Mouse (Mus musculus): ENCODE measurements around the gene Pcsk2. TPM values are rescaled to one million over a fixed set of nuclear protein-coding genes. Genes with fewer than 3 reads are reported as not detected.

Pcsk2 gene
- polyA plus RNA-seq, 1 experiment from 2014 or later: 0.03 TPM

DNA sequence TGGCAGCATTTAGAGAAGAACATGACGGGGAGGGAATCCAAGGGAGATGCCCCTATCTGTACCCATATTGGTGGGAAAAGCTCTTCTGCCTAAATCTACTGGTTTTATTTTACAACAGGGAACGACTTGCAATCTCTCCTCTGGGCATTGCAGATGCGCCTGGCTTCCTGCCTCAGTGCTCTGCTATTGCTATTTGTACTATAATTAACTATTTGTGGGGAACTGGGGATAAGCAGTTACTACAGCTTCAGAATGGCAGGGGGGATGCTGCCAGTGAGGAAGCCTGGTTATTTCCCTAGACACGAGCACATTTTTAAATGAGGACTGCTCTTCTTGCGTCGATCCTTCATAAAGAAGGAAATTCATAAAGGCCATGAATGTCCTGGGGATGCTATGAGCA lies 39.4 kb downstream of the Pcsk2 start:
- peaks cover 13% of the 10 kb centered on the region; the same call in 1 of the 2 replicates for H3K9me3 ChIP-seq (replicated peaks)
- H3K36me3 ChIP-seq: no peaks in the 10 kb centered on the region
- WGBS (ENCODE audit: insufficient replicate concordance): 63% methylated on average over 6 of the region's 6 CpGs
- no peaks in the 10 kb centered on the region for H3K27me3 ChIP-seq
- DNase-seq (no peak), ATAC-seq (ENCODE audit: low read depth) (no peak)
- no peak overlapping the region for H3K27ac ChIP-seq
- H3K4me3 ChIP-seq (replicated peaks): no peak overlapping the region
- H3K4me2 ChIP-seq: no peak overlapping the region
- H3K4me1 ChIP-seq (replicated peaks): no peaks in the 10 kb centered on the region
- no peak overlapping the region for H3K9ac ChIP-seq

DNA sequence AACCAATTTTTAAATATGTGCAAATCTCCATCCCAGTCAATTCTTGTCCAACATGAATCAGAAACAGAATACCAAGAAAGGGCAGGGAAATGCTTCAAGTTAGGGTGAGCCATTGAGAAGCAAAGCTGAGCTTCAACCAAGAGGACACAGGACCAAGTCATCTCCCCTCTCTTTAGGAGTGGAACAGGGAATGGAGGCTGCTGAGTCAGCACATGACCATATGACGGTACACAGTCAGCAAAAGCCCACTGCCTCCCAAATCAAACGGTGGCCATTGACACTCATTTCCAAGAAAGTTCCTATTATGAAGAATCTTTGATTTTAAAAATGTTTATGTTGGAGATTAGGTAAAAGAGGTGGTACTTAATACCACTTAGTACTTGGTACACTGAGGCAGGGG lies 44.4 kb downstream of the Pcsk2 start:
- WGBS (ENCODE audit: insufficient replicate concordance): 77% methylated on average over 2 of the region's 2 CpGs
- no peaks in the 10 kb centered on the region for H3K36me3 ChIP-seq

DNA sequence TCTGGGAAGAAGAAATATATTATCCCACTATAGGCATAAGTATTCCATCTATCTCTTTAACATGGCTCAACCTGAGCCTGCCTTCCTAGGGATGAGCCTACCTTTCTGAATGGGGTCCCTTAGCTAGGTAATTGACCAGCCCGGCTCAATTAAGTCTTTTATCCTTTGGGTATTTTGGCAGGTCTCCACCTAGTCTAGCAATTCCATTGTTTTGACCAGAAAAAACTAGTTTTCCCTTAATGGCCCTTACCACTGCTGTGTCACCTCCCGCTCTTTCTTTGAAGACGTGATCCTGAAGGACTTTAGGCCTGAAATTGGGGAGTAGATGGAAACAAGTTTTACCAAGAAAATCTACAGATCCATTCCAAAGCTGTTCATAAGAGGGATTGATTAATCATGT lies 57.1 kb downstream of the Pcsk2 start:
- no peaks in the 10 kb centered on the region for H3K36me3 ChIP-seq
- no peaks in the 10 kb centered on the region for H3K9me3 ChIP-seq (replicated peaks)
- H3K9ac ChIP-seq: no peak overlapping the region
- H3K27ac ChIP-seq: no peak overlapping the region
- no peak overlapping the region for H3K4me2 ChIP-seq
- 54% methylated on average over 3 of the region's 3 CpGs for WGBS (ENCODE audit: insufficient replicate concordance)
- H3K27me3 ChIP-seq: no peaks in the 10 kb centered on the region
- DNase-seq (no peak), ATAC-seq (ENCODE audit: low read depth) (no peak)
- H3K4me3 ChIP-seq (replicated peaks): no peak overlapping the region
- no peaks in the 10 kb centered on the region for H3K4me1 ChIP-seq (replicated peaks)

More for the DNA sequence above, 44.4 kb downstream of the Pcsk2 start:
- H3K4me2 ChIP-seq: no peak overlapping the region
- H3K27me3 ChIP-seq: no peaks in the 10 kb centered on the region
- H3K9me3 ChIP-seq (replicated peaks): peaks cover 3% of the 10 kb centered on the region; the same call in 1 of the 2 replicates
- no peak for ATAC-seq (ENCODE audit: low read depth)
- no peak overlapping the region for H3K9ac ChIP-seq
- no peaks in the 10 kb centered on the region for H3K4me1 ChIP-seq (replicated peaks)
- DNase-seq: no peak
- no peak overlapping the region for H3K4me3 ChIP-seq (replicated peaks)
- H3K27ac ChIP-seq: no peak overlapping the region

DNA sequence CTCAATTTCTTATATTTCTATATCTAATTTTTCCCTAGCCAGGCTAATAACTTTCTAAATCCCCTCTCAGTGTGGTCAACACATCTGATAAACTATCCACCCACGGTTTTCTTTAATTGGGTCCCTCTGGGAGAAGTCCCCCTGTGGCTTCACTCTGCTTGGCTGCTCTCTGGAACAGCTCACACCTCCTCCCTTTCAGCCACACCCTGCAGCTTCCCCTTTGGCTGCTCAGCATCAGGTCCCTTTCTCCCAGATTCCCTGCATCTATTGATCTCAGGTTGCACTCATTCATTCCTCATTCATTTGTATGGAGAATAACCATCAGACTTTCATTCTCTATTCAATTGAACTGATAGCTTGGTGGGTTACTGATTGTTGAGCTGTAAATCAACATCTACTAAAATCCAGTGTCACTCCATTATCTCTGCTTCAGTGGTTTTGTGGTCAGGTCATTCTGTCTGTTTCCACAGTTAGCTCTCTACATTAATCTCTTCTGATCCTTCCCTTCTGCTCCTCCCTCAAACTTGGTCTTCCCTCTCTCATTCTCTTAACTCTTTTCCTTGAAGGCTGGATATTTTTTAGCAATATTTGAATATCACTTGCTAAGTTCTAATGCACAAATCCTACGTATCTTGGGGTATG lies 58.0 kb downstream of the Pcsk2 start:
- 27% methylated on average over 2 of the region's 2 CpGs for WGBS (ENCODE audit: insufficient replicate concordance)
- Histone ChIP-seq H3K9ac (no peak overlapping the region), H3K4me3 (replicated peaks) (no peak overlapping the region), H3K9me3 (replicated peaks) (no peaks in the 10 kb centered on the region), H3K4me1 (replicated peaks) (no peaks in the 10 kb centered on the region), H3K27ac (no peak overlapping the region), H3K4me2 (no peak overlapping the region), H3K27me3 (no peaks in the 10 kb centered on the region), H3K36me3 (no peaks in the 10 kb centered on the region)
- no peak for ATAC-seq (ENCODE audit: low read depth)
- DNase-seq: no peak

DNA sequence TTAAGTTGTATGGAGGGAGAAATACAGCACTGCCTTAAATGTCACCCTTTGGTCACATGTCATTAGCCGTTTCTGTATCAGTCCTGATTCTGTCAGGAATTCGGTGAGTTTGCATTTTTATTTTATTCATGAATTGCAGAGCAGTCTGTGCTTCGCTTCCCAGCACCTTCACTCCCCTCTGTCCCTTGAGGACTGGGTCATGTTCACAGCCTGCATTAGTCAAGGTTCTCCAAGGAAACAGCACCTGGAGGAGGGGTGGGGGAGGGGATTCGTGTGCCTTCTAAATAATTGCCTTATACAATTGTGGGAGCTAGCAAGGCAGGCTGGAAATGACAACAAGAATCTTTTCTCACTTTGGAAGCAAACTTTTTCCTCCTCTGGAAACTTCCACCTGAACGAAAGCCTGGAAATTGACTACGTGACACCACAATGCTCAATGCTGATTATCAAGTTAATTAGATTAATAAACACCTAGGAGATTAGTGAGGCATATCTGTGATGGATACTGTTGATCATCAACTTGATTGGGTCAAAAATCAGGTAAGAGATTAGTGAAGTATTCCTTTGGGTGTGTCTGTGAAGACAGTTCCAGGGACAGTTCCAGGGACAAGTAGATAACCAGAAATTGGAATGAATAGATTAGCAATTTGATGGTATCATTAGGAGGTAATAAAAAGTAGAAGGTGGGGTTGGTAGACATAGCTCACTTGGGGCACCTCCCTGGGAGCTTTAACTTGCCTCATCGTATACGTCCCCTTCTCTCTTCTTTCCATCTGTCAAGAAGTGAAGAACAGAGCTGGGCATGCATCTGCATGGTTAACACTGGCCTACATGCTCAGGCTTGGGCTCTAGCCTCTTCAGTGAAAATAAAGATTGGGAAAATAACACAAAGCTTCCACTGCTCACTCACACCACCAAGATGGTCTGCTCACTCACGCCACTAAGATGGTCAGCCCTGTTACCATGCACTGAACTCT lies 64.7 kb downstream of the Pcsk2 start:
- Histone ChIP-seq H3K4me3 (replicated peaks) (no peak overlapping the region), H3K27ac (no peak overlapping the region), H3K4me1 (replicated peaks) (no peaks in the 10 kb centered on the region), H3K9ac (no peak overlapping the region), H3K27me3 (no peaks in the 10 kb centered on the region), H3K36me3 (no peaks in the 10 kb centered on the region), H3K4me2 (no peak overlapping the region), H3K9me3 (replicated peaks) (no peaks in the 10 kb centered on the region)
- DNase-seq (no peak), ATAC-seq (ENCODE audit: low read depth) (no peak)
- WGBS (ENCODE audit: insufficient replicate concordance): 52% methylated on average over 9 of the region's 9 CpGs

DNA sequence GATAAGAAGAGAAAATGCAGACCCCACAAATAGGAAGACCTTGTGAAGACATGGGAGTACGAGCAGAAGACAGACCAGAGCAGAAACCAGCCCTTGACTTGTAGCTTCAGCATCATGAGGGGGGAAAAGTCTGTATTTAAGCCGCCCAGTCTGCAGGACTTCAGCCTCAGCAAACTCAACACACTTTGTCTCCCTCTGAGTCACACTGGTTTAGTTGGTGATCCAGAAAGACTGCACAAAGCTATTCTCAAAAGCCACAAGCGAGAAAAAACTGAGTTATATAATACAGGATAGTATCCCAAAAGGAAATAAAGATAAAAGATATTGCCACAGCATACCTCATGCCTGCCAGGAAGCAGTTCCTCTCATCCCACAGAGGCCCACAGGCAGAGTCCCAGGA lies 67.5 kb downstream of the Pcsk2 start:
- Histone ChIP-seq H3K4me2 (no peak overlapping the region), H3K4me1 (replicated peaks) (no peaks in the 10 kb centered on the region), H3K27ac (no peak overlapping the region), H3K9ac (no peak overlapping the region), H3K9me3 (replicated peaks) (0 out of 2 replicates have a peak, but pooled peaks cover 2% of the 10 kb centered on the region), H3K4me3 (replicated peaks) (no peak overlapping the region), H3K36me3 (no peaks in the 10 kb centered on the region), H3K27me3 (no peaks in the 10 kb centered on the region)
- no peak for DNase-seq
- 40% methylated on average over 3 of the region's 3 CpGs for whole genome bisulfite sequencing (ENCODE audit: insufficient replicate concordance)
- ATAC-seq (ENCODE audit: low read depth): no peak

DNA sequence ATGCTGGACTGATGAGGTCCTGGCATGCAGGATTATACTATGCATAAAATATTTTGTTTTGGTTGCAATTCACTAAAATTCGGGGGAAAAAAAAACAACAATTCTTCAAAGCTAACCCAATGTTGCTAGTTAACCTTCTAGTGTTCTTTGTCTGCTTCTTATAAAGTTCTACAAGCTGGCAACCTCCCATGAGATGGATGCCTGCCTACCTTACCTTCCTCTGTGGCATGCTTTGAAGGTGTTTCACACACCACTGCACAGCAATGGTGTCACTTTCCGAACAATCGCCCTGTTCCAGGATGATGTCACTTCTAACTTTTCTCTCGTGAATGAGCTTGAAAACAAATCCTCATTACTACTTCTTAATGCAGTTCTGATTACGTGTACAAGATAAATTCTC lies 68.8 kb downstream of the Pcsk2 start:
- Histone ChIP-seq H3K27ac (no peak overlapping the region), H3K9ac (no peak overlapping the region), H3K4me2 (no peak overlapping the region), H3K27me3 (no peaks in the 10 kb centered on the region), H3K4me1 (replicated peaks) (no peaks in the 10 kb centered on the region), H3K9me3 (replicated peaks) (0 out of 2 replicates have a peak, but pooled peaks cover 7% of the 10 kb centered on the region), H3K4me3 (replicated peaks) (no peak overlapping the region), H3K36me3 (no peaks in the 10 kb centered on the region)
- no peak for ATAC-seq (ENCODE audit: low read depth)
- WGBS (ENCODE audit: insufficient replicate concordance): 63% methylated on average over 5 of the region's 5 CpGs
- DNase-seq: no peak

DNA sequence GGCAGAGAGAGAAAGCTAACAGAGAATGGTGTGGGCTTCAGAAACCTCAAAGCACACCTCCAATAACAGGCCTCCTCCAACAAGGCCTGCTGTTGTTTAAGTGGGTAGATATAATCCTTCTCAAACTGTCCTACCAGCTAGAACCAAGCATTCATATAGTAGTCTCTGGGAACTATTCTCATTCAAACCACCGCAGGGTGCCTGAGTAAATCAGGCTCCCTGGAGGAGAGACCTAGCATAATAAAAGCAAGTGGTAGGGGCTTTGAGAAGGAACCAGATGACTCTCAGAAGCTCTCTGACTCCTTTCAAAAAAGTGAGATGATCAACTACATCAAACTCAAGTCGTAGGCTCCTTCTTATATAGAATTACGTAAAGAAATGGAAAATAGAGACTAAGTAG lies 75.0 kb downstream of the Pcsk2 start:
- Histone ChIP-seq H3K27ac (no peak overlapping the region), H3K4me2 (no peak overlapping the region), H3K27me3 (no peaks in the 10 kb centered on the region), H3K9ac (no peak overlapping the region), H3K4me1 (replicated peaks) (no peaks in the 10 kb centered on the region), H3K36me3 (no peaks in the 10 kb centered on the region), H3K4me3 (replicated peaks) (no peak overlapping the region), H3K9me3 (replicated peaks) (0 out of 2 replicates have a peak, but pooled peaks cover 7% of the 10 kb centered on the region)
- ATAC-seq (ENCODE audit: low read depth) (no peak), DNase-seq (no peak)
- WGBS (ENCODE audit: insufficient replicate concordance): 41% methylated on average over 3 of the region's 3 CpGs

DNA sequence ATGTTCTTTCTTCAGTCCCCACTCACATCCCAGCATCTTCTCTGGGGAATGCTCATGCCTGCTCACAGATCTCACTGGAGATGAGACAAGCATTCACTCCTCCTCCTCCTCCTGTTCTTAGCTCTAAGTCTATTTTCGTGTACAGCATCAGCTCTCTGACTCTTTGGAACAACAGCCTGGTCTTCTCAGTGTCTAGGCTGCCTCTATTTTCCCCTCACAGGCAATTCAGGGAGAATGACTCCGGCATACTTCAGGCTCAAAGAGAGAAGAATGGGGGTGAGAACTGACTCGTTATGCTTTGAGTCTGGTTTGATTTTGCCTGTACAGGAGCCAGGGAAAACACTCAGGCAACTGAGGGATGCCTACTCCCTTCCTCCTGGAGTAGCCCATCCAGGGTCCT lies 78.0 kb downstream of the Pcsk2 start:
- Histone ChIP-seq H3K27me3 (no peaks in the 10 kb centered on the region), H3K4me1 (replicated peaks) (no peaks in the 10 kb centered on the region), H3K9ac (no peak overlapping the region), H3K4me3 (replicated peaks) (no peak overlapping the region), H3K36me3 (no peaks in the 10 kb centered on the region), H3K27ac (no peak overlapping the region), H3K9me3 (replicated peaks) (0 out of 2 replicates have a peak, but pooled peaks cover under 1% of the 10 kb centered on the region), H3K4me2 (no peak overlapping the region)
- no peak for ATAC-seq (ENCODE audit: low read depth)
- WGBS (ENCODE audit: insufficient replicate concordance): 45% methylated on average over 3 of the region's 3 CpGs
- no peak for DNase-seq

DNA sequence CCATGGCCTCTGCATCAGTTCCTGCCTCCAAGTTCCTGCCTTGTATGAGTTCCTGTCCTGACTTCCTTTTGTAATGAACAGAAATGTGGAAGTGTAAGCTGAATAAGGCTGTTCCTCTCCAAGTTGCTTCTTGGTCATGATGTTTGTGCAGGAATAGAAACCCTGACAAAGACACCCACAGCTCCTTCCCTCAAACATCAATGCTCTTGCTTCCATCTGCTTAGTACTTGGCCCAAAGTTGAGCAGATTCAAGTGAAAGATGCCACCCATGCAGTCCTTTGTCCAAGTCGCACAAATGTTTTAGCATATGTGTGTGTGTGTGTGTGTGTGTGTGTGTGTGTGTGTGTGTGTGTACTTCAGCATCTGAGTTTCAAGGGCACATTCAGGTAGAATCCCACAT lies 97.3 kb downstream of the Pcsk2 start:
- H3K4me3 ChIP-seq (replicated peaks): no peak overlapping the region
- H3K4me1 ChIP-seq (replicated peaks): no peaks in the 10 kb centered on the region
- no peaks in the 10 kb centered on the region for H3K36me3 ChIP-seq
- ATAC-seq (ENCODE audit: low read depth) (no peak), DNase-seq (no peak)
- no peak overlapping the region for H3K9ac ChIP-seq
- WGBS (ENCODE audit: insufficient replicate concordance): 64% methylated on average over 1 of the region's 1 CpGs
- H3K9me3 ChIP-seq (replicated peaks): no peaks in the 10 kb centered on the region
- no peak overlapping the region for H3K4me2 ChIP-seq
- no peak overlapping the region for H3K27ac ChIP-seq
- no peaks in the 10 kb centered on the region for H3K27me3 ChIP-seq

DNA sequence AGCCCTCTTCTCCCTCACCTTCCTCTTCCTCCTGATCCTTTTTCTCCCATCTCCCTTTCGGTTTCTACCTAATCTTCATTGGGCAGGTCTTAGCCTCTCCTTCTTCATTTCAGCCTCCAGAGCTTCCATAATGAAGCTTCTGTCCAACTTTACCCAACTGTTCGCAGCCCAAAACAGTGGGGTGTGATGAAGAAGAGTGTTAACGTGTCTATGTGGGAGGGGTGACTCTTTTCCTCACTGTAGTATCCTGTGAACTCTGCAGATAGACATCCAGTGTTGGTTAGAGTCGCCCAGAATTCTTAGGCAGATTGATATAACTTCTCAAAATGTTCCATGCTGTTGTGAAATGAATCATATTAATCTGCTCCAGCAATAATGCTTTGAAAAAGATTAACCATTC lies 98.4 kb downstream of the Pcsk2 start:
- WGBS (ENCODE audit: insufficient replicate concordance): 47% methylated on average over 4 of the region's 4 CpGs
- no peak for DNase-seq
- Histone ChIP-seq H3K27me3 (no peaks in the 10 kb centered on the region), H3K9me3 (replicated peaks) (no peaks in the 10 kb centered on the region), H3K36me3 (no peaks in the 10 kb centered on the region), H3K4me1 (replicated peaks) (no peaks in the 10 kb centered on the region), H3K9ac (no peak overlapping the region), H3K27ac (no peak overlapping the region), H3K4me2 (no peak overlapping the region), H3K4me3 (replicated peaks) (no peak overlapping the region)
- ATAC-seq (ENCODE audit: low read depth): no peak

All from liver, embryonic 13.5 days (tissue).